Mouse (Mus musculus) hindbrain, embryonic 15.5 days (tissue): ENCODE data around the gene Acsf2. TPM values are rescaled to one million over a fixed set of nuclear protein-coding genes. Genes with fewer than 3 reads are reported as not detected.

ENCODE experiments used
- polyA plus RNA-seq: library from polyadenylated mRNA; unstranded; fragments of >200 nt; fragmentation: Nextera tagmentation; extraction: Ambion mirVana; gene quantifications from 2 replicates; pipeline ENCODE4 v1.2.1, GENCODE M21; 2015

The Acsf2 gene
- polyA plus RNA-seq, 1 experiment from 2014 or later: 2.2 TPM

Other genes with a start within 250 kb of the Acsf2 start
- 0.53 and 1.2 TPM in 2 replicates for gene Abcc3, start 208.9 kb downstream of the Acsf2 start, polyA plus RNA-seq
- gene Cacna1g, start 127.7 kb downstream of the Acsf2 start, polyA plus RNA-seq: 15.0 and 18.8 TPM in 2 replicates
- 0.29 and 0.84 TPM in 2 replicates for gene Spata20, start 115.7 kb downstream of the Acsf2 start, polyA plus RNA-seq
- 1.0 and 2.5 TPM in 2 replicates for gene Epn3, start 101.9 kb downstream of the Acsf2 start, polyA plus RNA-seq
- gene Mycbpap, start 80.1 kb downstream of the Acsf2 start, polyA plus RNA-seq: 3.8 and 4.8 TPM in 2 replicates
- gene Rsad1, start 52.6 kb downstream of the Acsf2 start, polyA plus RNA-seq: 8.6 and 9.3 TPM in 2 replicates
- gene Chad, start 36.8 kb downstream of the Acsf2 start, polyA plus RNA-seq: 0.34 and 0.54 TPM in 2 replicates
- 160 and 164 TPM in 2 replicates for gene Lrrc59, start 27.9 kb upstream of the Acsf2 start, polyA plus RNA-seq
- gene Mrpl27, start 51.9 kb upstream of the Acsf2 start, polyA plus RNA-seq: 139 and 155 TPM in 2 replicates
- 4.0 and 5.8 TPM in 2 replicates for gene Eme1, start 52.1 kb upstream of the Acsf2 start, polyA plus RNA-seq
- 13.6 and 15.1 TPM in 2 replicates for gene Xylt2, start 75.6 kb upstream of the Acsf2 start, polyA plus RNA-seq
- gene Gm11541, start 102.6 kb upstream of the Acsf2 start, polyA plus RNA-seq: 0.17 and 0.30 TPM in 2 replicates
- 0.13 TPM in 1 of 2 replicates, not detected in the other for gene Cdc34b, start 139.9 kb upstream of the Acsf2 start, polyA plus RNA-seq
- not detected in 2 replicates for gene Tmem92, start 180.8 kb upstream of the Acsf2 start, polyA plus RNA-seq